Mouse (Mus musculus): ENCODE measurements at regions not wholly inside any gene's neighbourhood (a gene's known extent, or its start where the extent isn't known, plus 50 kb on each side); places are given as distances from the start of the nearest gene placed in this dataset.

DNA sequence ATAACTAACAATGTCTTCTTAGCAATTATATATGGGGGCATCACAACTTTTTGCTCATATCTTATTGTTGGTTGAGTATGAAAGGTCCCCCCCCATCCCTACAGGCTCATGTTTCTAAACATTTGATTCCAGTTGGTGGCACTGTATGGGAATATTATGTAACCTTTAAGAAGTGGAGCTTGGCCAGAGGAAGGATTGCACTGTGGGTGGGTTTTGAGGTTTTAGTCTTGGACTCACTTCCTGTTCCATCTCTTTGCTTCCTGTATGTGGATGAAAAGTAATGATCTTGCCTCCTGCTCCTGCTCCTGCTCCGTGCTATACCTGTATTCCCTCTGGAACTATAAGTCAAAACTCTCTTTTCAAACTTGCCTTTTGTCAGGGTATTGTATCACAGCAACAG lies 778.2 kb upstream of the Lrrc6 start:
- no peak for DNase-seq

DNA sequence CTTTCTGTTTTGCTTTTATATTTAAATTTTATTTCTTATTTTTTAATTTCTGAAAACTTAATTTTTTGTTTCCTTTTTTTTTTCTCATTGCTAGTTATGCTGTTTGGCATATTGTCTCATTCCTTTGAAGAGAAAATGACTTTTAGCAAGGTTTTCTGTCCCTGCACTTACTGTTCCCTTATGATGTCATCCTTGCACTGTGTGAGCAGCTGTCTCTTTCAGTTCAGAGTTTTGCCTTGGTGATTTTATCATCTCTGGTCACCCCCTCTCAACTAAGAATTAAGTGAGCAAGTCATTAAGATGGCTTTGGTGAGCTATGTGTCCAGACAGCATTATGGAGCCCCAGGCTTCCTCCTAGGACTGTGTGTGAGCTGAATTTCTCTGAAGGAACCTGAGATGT lies 774.3 kb upstream of the Lrrc6 start:
- no peak for DNase-seq

DNA sequence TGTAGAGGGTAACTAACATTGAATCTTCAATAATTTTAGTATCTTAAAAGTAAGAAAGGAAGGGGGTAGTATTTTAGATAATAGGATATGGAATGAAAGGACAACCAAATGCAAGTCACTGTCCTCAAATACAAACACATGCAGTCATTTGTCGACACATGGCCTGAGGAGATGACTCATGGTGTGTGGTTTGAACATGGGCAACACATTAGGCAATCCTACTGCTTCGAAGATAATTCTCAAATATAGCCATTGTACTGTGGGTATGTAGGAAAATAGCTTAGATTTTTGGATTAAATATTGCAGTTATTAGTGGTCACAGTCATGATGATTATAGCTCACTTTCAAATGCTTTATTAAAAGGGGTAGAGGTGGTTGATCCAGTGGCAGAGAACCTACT lies 771.7 kb upstream of the Lrrc6 start:
- DNase-seq: no peak

DNA sequence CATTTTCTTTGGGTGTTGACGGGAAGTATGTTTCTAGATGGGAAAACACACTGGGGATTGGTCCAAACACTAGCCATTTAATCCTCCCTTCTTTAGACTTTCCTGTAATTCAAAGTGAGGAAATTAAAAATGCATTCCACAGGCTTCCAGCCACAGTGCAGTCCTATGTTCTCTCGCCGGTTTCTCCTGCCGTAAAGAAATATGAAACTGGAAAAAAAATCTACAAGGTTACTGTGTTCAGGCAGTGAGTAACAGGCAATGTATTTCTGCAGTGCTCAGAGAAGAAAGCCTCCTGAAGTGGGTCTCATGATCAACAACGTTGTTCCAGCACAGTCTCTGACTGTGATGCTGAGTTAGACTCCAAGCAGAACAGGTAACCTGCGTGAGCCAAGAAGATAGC lies 763.0 kb upstream of the Lrrc6 start:
- DNase-seq: no peak

DNA sequence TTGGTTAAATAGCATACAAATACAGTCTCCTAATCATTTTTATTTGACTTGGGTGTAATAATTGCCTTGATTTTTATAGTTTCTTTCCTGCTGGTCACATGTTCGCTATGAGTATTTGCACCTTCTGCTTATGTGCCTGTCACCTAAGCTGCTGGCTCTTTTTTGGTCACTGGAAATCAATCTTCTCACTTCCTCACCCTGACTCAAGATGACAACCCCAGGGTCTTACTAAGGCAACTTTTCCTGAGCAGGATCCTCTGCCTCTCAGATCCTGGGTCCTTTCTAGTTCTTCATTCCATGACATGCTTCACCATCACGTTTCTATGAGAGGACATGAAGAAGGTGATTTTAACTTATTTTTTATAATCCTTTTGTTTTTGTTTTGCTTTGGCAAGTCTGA lies 762.6 kb upstream of the Lrrc6 start:
- no peak for DNase-seq

DNA sequence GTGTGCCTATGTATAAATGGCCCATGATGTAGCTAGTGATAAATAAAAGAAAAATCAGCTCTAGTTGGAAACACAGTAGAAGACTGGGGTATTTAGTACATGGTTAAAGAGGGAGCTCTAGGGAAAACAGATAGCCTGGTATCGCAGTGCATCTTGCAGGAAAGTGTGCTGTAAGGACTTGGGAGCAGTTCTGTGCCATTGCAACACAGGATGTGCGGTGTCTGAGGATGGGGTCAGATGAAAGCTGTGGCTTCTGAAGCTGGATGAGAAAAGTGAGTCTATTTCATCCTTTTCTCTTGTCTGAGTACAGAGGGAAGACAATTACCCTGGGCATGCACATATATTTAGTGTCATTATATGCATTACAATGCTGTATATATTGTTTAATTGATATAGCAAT lies 761.6 kb upstream of the Lrrc6 start:
- DNase-seq: no peak

DNA sequence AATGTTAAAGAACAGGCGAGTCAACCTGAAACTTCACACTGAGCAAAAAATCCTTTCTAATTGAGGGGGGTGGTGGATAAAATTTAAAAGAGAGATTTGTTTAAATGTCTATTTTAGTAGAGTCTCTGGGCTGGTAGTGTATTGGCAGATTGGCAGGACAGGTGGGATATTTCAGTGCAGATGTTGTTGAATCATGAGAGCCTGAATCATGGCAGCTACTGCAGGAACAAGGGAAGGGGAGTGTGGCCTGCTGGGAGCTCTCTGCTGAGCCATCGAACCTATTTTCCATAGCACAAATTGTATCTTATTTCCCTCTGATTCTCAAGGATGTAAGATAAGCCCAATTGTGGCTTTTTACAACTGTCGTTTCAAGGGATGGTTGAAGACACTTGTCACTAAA lies 760.0 kb upstream of the Lrrc6 start:
- no peak for DNase-seq

DNA sequence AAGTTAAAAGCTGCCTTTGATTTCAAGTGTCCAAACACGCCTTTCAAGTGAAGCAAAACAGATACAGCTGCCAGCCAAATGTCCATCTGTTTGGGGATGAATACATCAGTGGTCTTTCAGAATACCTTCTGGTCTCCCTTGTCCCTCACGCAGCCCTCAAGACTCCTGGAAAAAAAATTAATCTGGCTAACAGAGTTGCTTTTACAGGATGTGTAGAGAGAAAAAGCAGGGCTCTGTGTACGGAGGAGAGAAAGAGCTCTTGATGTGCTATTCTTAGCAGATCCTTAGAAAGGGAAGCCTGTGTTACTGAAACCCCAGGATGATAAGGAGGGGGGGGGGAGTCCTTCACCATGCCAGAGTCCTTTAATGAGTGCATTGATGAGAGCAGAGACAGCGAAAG lies 748.4 kb upstream of the Lrrc6 start:
- no peak for DNase-seq

DNA sequence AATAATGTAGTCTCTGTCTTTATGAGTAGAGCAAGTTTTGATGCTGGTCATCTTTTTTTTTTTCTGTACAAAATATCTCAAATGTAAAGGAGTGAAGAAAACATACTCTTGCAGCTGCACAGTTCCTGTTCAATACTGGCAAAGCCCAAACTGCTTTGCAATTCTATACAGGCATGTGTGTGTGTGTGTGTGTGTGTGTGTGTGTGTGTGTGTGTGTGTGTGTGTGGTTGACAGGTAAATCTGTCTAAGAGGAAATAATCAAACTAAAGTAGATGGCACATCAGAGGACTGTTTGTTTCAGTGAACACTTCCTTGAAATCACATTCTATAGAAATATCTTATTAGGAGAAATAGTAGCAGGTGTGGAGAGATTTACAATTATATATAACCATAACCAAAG lies 747.8 kb upstream of the Lrrc6 start:
- no peak for DNase-seq

DNA sequence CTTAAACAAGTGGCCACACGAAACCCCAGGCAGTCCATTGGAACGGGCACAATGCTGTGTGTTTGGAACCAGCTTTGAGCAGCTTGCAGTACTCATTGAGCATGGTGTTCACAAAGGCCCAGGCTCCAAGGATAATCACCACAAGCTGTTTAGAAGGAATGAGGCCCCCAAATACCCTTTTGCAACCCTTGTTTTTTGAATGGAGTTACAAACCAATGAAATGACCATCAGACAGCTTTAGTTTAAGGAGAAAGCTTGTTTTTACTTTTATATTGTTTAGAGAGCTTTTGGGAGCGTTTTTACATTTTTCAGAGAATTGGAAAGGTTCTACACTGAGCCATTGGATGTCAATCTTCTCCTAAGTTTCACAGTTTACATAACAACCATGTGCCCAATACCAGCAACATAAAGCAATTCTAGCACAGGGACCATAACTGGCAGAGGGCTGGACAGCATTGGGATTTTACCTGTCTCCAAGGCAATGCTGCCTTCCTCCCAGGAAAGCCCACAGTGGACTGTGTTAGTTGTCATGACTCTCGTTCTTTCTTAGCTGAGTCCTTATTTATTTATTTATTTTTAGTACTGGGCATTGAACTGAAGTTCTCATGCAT lies 745.1 kb upstream of the Lrrc6 start:
- DNase-seq: no peak

- DNase-seq: no peak
Measured at GRCm38 (mm10) chr15:67244908-67245657, 744.4 kb upstream of the Lrrc6 start.

- no peak for DNase-seq
Measured at GRCm38 (mm10) chr15:67235107-67235785, 734.5 kb upstream of the Lrrc6 start.

DNA sequence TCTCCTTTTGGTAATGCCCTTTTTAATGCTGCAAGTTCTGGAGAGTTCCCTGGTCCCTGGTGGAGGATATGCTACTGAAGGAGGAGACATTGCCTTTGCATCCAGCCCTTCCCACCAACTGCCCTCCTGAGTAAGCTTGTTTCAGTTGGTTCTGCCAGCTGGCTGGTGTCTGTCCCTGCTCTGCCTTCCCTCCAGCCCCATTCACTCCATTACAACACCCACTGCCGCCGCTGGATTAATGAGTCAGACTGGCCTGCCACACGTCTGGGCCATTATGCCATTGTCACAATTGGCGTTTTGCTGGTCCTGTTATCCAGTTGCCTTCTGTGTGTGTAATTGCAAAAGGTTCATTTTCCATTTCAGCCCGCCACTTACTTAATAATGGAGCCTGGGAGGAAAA lies 728.6 kb upstream of the Lrrc6 start:
- DNase-seq: no peak

- no peak for DNase-seq
Measured at GRCm38 (mm10) chr15:67228633-67229032, 727.9 kb upstream of the Lrrc6 start.

- DNase-seq: peak in 1 of 2 experiments; percentile 21
Measured at GRCm38 (mm10) chr15:67227456-67228164, 726.9 kb upstream of the Lrrc6 start.

DNA sequence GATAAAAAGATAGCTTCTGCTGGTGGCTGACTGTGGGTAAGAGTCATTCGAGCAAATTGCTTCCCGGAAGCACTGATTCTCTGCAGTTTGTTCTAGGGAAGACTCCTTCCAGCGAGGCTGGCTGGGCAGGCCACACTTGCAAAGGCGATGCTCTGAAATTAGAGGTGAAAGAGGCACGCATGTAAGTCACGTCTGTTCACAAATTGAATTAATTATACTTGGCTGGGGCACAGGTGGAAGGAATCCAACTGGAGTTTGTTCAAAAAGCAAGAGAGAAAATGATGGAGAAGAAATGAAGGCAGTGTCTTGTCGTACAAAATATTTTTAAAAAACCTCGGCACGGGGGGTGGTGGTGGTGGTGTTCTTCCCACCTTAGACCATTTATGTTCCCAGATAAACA lies 726.2 kb upstream of the Lrrc6 start:
- no peak for DNase-seq
